Mouse (Mus musculus) mouse trophoblast stem cell (cell line): Measurements from ENCODE around the gene Slfn5.
"Not testable (repeated sequence)": the region's sequence is repeated elsewhere in the genome, so short reads cannot be mapped to it uniquely, and the experiment has no call there.

ENCODE experiments used
- in situ Hi-C, 2 experiments: fragments of 300-500 bp; cut with MseI, MboI; formaldehyde crosslinking; loops; 2 replicates in 1 of 2; 3 replicates in 1 of 2; pipeline ENCODE4 v1.15.1; 2025

The Slfn5 gene

GRCm38 (mm10) chr11:82950736-82951481 is at the start of gene Slfn5:
Slfn5 (plus strand) TSS chr11:82951349.
- in situ Hi-C loops = no loop called here

- in situ Hi-C loops = loop anchor here in 1 of 2 experiments (25.0 kb wide), 1 partner anchor 286 kb away; the partner anchor contains the start of genes Slfn3 and Slfn4
Observed at GRCm38 (mm10) chr11:82901606-82902310, 49.4 kb upstream of the Slfn5 start.

GRCm38 (mm10) chr11:82904952-82905351 is 46.2 kb upstream of the Slfn5 start:
- in situ Hi-C loops = loop anchor here in 1 of 2 experiments (25.0 kb wide), 1 partner anchor 282 kb away; the partner anchor contains the start of genes Slfn3 and Slfn4

GRCm38 (mm10) chr11:82905816-82906215 is 45.3 kb upstream of the Slfn5 start:
- in situ Hi-C loops = loop anchor here in 1 of 2 experiments (25.0 kb wide), 1 partner anchor 281 kb away; the partner anchor contains the start of genes Slfn3 and Slfn4

DNA sequence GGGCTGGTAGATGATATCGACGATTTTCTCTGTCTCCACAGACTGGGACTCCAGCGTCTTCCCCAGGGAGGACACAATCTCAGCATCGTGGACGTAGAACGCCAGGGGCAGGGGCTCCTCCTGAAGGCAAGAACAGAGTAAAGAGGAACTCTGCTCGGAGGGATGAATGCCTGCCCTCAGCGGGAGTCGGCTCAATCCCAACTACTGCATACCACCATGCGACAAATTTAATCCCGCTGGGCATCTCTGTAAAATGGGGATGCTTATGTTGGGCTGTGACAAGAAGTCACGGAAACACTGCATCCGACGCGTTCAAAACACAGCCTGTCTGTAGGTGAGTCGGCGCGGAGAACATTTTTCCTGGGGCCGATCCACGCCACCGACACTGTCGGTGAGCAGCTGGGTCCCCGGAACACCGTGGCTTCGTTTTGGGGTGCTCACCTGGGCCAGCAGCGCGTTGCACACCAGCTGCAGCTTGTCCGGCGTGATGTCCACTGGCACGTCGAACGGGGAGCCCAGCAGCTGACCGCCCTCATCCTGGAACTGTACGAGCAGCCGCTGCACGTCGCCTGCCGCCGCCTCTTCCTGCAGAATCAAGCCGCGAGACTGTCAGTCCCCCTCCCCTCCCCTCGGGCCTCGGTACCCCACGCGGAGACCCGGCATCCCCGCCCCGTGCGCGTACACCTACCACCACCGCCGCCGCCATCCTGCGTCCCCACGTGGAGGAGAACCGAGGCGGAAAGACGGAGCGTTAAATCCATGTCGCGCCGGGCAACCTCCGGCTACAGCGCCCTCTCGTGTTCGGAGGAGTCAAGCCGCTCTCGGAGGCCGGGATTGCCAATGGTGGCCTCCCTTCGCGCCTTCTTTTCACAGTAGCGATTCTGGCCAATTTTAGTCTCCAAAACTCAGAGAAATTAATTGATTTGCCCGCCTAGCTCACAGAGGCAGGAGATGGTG is 43.2 kb upstream of the Slfn5 start, which contains the start of gene Nle1:
TSS of gene Nle1 (minus strand) at position 761 of the 957 bp plus-strand sequence.
- in situ Hi-C loops = loop anchor here in 1 of 2 experiments (25.0 kb wide), 1 partner anchor 279 kb away; the partner anchor contains the start of genes Slfn3 and Slfn4

- in situ Hi-C loops = loop anchor here in 1 of 2 experiments (25.0 kb wide), 1 partner anchor 279 kb away; the partner anchor contains the start of genes Slfn3 and Slfn4
Observed at GRCm38 (mm10) chr11:82908608-82908989, 42.5 kb upstream of the Slfn5 start.

GRCm38 (mm10) chr11:82910250-82910649 is 40.9 kb upstream of the Slfn5 start, which contains the start of gene Unc45b:
Unc45b (plus strand) TSS chr11:82910550.
- in situ Hi-C loops = loop anchor here in 1 of 2 experiments (25.0 kb wide), 1 partner anchor 277 kb away; the partner anchor contains the start of genes Slfn3 and Slfn4

- in situ Hi-C loops = loop anchor here in 1 of 2 experiments (25.0 kb wide), 1 partner anchor 276 kb away; the partner anchor contains the start of genes Slfn3 and Slfn4
Observed at GRCm38 (mm10) chr11:82910679-82911389, 40.3 kb upstream of the Slfn5 start.

GRCm38 (mm10) chr11:82914711-82915352 is 36.3 kb upstream of the Slfn5 start:
- in situ Hi-C loops = loop anchor here in 1 of 2 experiments (5.0 to 25.0 kb wide), 2 partner anchors 42 to 272 kb away; partner anchors contain the start of genes Slfn3 and Slfn4

- in situ Hi-C loops = loop anchor here (5.0 to 25.0 kb wide), 3 partner anchors 37 to 267 kb away; partner anchors contain the start of genes Slfn3 (in 1 of the 2) and Slfn4 (in 1 of the 2)
Observed at GRCm38 (mm10) chr11:82920768-82921167, 30.4 kb upstream of the Slfn5 start.

DNA sequence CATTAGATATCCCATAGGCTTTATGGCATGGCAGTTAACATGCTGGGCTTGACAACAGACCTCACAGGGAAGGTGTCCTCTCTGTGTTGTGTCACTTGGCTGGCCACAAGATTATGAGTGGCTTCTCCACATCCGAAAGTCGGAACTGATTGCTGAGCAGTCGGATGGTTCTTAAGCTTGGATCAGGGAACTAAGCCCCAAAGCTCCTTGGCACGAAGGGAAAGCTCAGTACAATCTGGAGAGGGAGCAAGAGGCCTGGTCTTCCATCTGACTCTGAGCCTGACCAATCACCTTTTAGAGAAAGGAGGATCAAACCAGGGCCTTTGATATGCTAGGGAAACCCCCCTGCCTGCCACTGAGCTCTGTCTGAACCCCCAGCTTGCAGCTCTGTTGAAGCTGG is 29.5 kb upstream of the Slfn5 start:
- in situ Hi-C loops = loop anchor here (5.0 to 25.0 kb wide), 3 partner anchors 36 to 266 kb away; partner anchors contain the start of genes Slfn3 (in 1 of the 2) and Slfn4 (in 1 of the 2)

GRCm38 (mm10) chr11:82923910-82924309 is 27.2 kb upstream of the Slfn5 start:
- in situ Hi-C loops = loop anchor here (5.0 to 25.0 kb wide), 3 partner anchors 33 to 263 kb away; partner anchors contain the start of genes Slfn3 (in 1 of the 2) and Slfn4 (in 1 of the 2)

- in situ Hi-C loops = loop anchor here in 1 of 2 experiments (10.0 kb wide), 1 partner anchor 116 kb away; no protein-coding TSS in a partner anchor
Observed at GRCm38 (mm10) chr11:82928897-82929632, 22.1 kb upstream of the Slfn5 start.

GRCm38 (mm10) chr11:82929633-82929950 is 21.6 kb upstream of the Slfn5 start:
- in situ Hi-C loops = loop anchor here in 1 of 2 experiments (10.0 kb wide), 1 partner anchor 115 kb away; no protein-coding TSS in a partner anchor

DNA sequence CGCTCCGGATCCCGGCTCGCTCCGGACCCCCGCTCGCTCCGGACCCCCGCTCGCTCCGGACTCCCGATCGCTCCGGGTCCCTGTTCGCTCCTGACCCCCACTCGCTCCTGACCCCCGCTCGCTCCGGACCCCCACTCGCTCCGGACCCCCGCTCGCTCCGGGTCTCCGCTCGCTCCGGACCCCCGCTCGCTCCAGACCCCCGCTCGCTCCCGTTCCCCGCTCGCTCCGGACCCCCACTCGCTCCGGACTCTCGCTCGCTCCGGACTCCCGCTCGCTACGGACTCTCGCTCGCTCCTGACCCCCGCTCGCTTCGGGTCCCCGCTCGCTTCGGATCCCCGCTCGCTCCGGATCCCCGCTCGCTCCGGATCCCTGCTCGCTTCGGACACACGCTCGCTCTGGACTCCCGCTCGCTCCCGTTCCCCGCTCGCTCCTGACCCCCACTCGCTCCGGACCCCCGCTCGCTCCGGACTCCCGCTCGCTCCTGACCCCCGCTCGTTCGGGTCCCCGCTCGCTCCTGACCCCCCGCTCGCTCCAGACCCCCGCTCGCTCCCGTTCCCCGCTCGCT is 20.7 kb upstream of the Slfn5 start:
- in situ Hi-C loops = not testable (repeated sequence)

DNA sequence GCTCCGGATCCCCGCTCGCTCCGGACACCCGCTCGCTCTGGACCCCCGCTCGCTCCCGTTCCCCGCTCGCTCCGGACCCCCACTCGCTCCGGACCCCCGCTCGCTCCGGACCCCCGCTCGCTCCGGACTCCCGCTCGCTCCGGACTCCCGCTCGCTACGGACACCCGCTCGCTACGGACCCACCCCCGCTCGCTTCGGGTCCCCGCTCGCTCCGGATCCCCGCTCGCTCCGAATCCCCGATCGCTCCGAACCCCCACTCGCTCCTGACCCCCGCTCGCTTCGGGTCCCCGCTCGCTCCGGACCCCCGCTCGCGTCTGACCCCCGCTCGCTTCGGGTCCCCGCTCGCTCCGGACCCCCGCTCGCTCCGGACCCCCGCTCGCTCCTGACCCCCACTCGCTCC is 20.0 kb upstream of the Slfn5 start:
- in situ Hi-C loops = not testable (repeated sequence)

DNA sequence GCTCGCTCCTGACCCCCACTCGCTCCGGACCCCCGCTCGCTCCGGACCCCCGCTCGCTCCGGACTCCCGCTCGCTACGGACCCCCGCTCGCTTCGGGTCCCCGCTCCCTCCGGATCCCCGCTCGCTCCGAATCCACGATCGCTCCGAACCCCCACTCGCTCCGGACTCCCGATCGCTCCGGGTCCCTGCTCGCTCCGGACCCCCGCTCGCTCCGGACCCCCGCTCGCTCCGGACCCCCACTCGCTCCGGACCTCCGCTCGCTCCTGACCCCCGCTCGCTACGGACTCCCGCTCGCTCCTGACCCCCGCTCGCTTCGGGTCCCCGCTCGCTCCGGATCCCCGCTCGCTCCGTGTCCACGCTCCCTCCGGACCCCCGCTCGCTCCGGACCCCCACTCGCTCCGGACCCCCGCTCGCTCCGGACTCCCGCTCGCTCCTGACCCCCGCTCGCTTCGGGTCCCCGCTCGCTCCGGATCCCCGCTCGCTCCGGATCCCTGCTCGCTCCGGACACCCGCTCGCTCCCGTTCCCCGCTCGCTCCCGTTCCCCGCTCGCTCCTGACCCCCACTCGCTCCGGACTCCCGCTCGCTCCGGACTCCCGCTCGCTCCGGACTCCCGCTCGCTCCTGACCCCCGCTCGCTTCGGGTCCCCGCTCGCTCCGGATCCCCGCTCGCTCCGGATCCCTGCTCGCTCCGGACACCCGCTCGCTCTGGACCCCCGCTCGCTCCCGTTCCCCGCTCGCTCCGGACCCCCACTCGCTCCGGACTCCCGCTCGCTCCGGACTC is 19.3 kb upstream of the Slfn5 start:
- in situ Hi-C loops = not testable (repeated sequence)
